Mouse (Mus musculus) thymus, postnatal 0 days (tissue): ENCODE measurements around the gene Hnrnpa1. TPM values are rescaled to one million over a fixed set of nuclear protein-coding genes. Genes with fewer than 3 reads are reported as not detected.
"Not testable (repeated sequence)": the region's sequence is repeated elsewhere in the genome, so short reads cannot be mapped to it uniquely, and the experiment has no call there.

Source experiments
- DNase-seq: peaks from one replicate; pipeline ENCODE4 v3.0.0-alpha.2; 2015; ENCODE audit warnings: low spot score
- polyA plus RNA-seq: library from polyadenylated mRNA; unstranded; fragments of >200 nt; fragmentation: Nextera tagmentation; extraction: Ambion mirVana; gene quantifications from 2 replicates; pipeline ENCODE4 v1.2.1, GENCODE M21; 2015

Hnrnpa1 gene
- polyA plus RNA-seq, 1 experiment from 2014 or later = 713 TPM

GRCm38 (mm10) chr15:103272419-103273279, 32.4 kb downstream of the Hnrnpa1 start, which contains the start of gene Copz1:
Gene Copz1 (plus strand): TSS chr15:103272714.
- DNase-seq = peak; percentile 98

- not testable (repeated sequence) for DNase-seq
Measured at GRCm38 (mm10) chr15:103275943-103276342, 35.7 kb downstream of the Hnrnpa1 start.

GRCm38 (mm10) chr15:103277949-103278348, 37.7 kb downstream of the Hnrnpa1 start:
- DNase-seq = no peak

- DNase-seq = peak; percentile 54
Measured at GRCm38 (mm10) chr15:103279750-103280149, 39.5 kb downstream of the Hnrnpa1 start.

GRCm38 (mm10) chr15:103280817-103281464, 40.7 kb downstream of the Hnrnpa1 start:
- DNase-seq = peak; percentile 35

- DNase-seq = no peak
Measured at GRCm38 (mm10) chr15:103281465-103282205, 41.4 kb downstream of the Hnrnpa1 start.

GRCm38 (mm10) chr15:103284066-103284465, 43.8 kb downstream of the Hnrnpa1 start:
- DNase-seq = peak; percentile 55

- no peak for DNase-seq
Measured at GRCm38 (mm10) chr15:103284647-103285046, 44.4 kb downstream of the Hnrnpa1 start.

GRCm38 (mm10) chr15:103285778-103286417, 45.7 kb downstream of the Hnrnpa1 start:
- DNase-seq = no peak

GRCm38 (mm10) chr15:103289600-103289999, 49.4 kb downstream of the Hnrnpa1 start:
- no peak for DNase-seq

- no peak for DNase-seq
Measured at GRCm38 (mm10) chr15:103290417-103290816, 50.2 kb downstream of the Hnrnpa1 start.

- no peak for DNase-seq
Measured at GRCm38 (mm10) chr15:103290843-103291242, 50.6 kb downstream of the Hnrnpa1 start.

- no peak for DNase-seq
Measured at GRCm38 (mm10) chr15:103292673-103293345, 52.6 kb downstream of the Hnrnpa1 start.

- DNase-seq = no peak
Measured at GRCm38 (mm10) chr15:103293375-103293774, 53.1 kb downstream of the Hnrnpa1 start.

GRCm38 (mm10) chr15:103294649-103295048, 54.4 kb downstream of the Hnrnpa1 start:
- DNase-seq = no peak

GRCm38 (mm10) chr15:103295851-103296250, 55.6 kb downstream of the Hnrnpa1 start:
- peak; percentile 42 for DNase-seq
